Mouse (Mus musculus): Measurements from ENCODE around the gene Rell1. TPM values are rescaled to one million over a fixed set of nuclear protein-coding genes. Genes with fewer than 3 reads are reported as not detected.

Rell1 gene
- polyA plus RNA-seq, 1 experiment from 2014 or later: 10.4 TPM

GRCm38 (mm10) chr5:63876081-63876480 lies 92.6 kb downstream of the Rell1 start:
- no peak overlapping the region for H3K4me2 ChIP-seq (ENCODE audit: low read depth, low read length)
- no peak for ATAC-seq
- no peaks in the 10 kb centered on the region for H3K36me3 ChIP-seq (replicated peaks; ENCODE audit: insufficient read depth, low read length)
- WGBS (ENCODE audit: insufficient replicate concordance): 80% methylated on average over 4 of the region's 4 CpGs
- H3K4me3 ChIP-seq (ENCODE audit: low read depth, low read length): no peak overlapping the region
- DNase-seq: no peak
- no peak overlapping the region for H3K27ac ChIP-seq (ENCODE audit: low read depth)
- H3K9me3 ChIP-seq (ENCODE audit: low read length): no peaks in the 10 kb centered on the region
- H3K9ac ChIP-seq (replicated peaks): no peak overlapping the region
- H3K4me1 ChIP-seq (ENCODE audit: insufficient read depth): 0 out of 2 replicates have a peak, but pooled peaks cover 2% of the 10 kb centered on the region
- TF ChIP-seq EP300 (IDR thresholded peaks at IDR 0.05; ENCODE audit: low read depth) (no peak), CTCF (IDR thresholded peaks at IDR 0.05; ENCODE audit: low read depth) (no peak)
- no peaks in the 10 kb centered on the region for H3K27me3 ChIP-seq (ENCODE audit: insufficient read depth, low read length)

GRCm38 (mm10) chr5:63874880-63875279 lies 93.8 kb downstream of the Rell1 start:
- DNase-seq (peak; percentile 70), ATAC-seq (peak; percentile 99)
- H3K9ac ChIP-seq (replicated peaks): no peak overlapping the region

GRCm38 (mm10) chr5:63872176-63872932 lies 96.3 kb downstream of the Rell1 start:
- Histone ChIP-seq H3K9ac (replicated peaks) (no peak overlapping the region), H3K4me2 (ENCODE audit: low read depth, low read length) (no peak overlapping the region), H3K4me1 (ENCODE audit: insufficient read depth) (peaks cover 7% of the 10 kb centered on the region; the same call in 1 of the 2 replicates), H3K27me3 (ENCODE audit: insufficient read depth, low read length) (no peaks in the 10 kb centered on the region), H3K27ac (ENCODE audit: low read depth) (no peak overlapping the region), H3K9me3 (ENCODE audit: low read length) (no peaks in the 10 kb centered on the region), H3K36me3 (replicated peaks; ENCODE audit: insufficient read depth, low read length) (no peaks in the 10 kb centered on the region), H3K4me3 (ENCODE audit: low read depth, low read length) (no peak overlapping the region)
- TF ChIP-seq EP300 (IDR thresholded peaks at IDR 0.05; ENCODE audit: low read depth) (no peak), CTCF (IDR thresholded peaks at IDR 0.05; ENCODE audit: low read depth) (no peak)
- 80% methylated on average over 17 of the region's 17 CpGs for WGBS (ENCODE audit: insufficient replicate concordance)
- DNase-seq (no peak), ATAC-seq (no peak)

More at GRCm38 (mm10) chr5:63874880-63875279, 93.8 kb downstream of the Rell1 start:
- Histone ChIP-seq H3K9me3 (ENCODE audit: low read length) (no peaks in the 10 kb centered on the region), H3K4me2 (ENCODE audit: low read depth, low read length) (no peak overlapping the region), H3K27me3 (ENCODE audit: insufficient read depth, low read length) (no peaks in the 10 kb centered on the region), H3K4me1 (ENCODE audit: insufficient read depth) (0 out of 2 replicates have a peak, but pooled peaks cover 2% of the 10 kb centered on the region), H3K27ac (ENCODE audit: low read depth) (no peak overlapping the region), H3K36me3 (replicated peaks; ENCODE audit: insufficient read depth, low read length) (no peaks in the 10 kb centered on the region), H3K4me3 (ENCODE audit: low read depth, low read length) (no peak overlapping the region)
- WGBS (ENCODE audit: insufficient replicate concordance): 55% methylated on average over 16 of the region's 16 CpGs
- TF ChIP-seq CTCF (IDR thresholded peaks at IDR 0.05; ENCODE audit: low read depth): peak; percentile 47
- no peak for TF ChIP-seq EP300 (IDR thresholded peaks at IDR 0.05; ENCODE audit: low read depth)

GRCm38 (mm10) chr5:63867421-63867820 lies 101.3 kb downstream of the Rell1 start:
- H3K27ac ChIP-seq (ENCODE audit: low read depth): peak overlapping the region; percentile 62; the same call in 1 of the 2 replicates
- no peaks in the 10 kb centered on the region for H3K27me3 ChIP-seq (ENCODE audit: insufficient read depth, low read length)
- no peak overlapping the region for H3K4me3 ChIP-seq (ENCODE audit: low read depth, low read length)
- DNase-seq (peak; percentile 18), ATAC-seq (peak; percentile 49)
- H3K9me3 ChIP-seq (ENCODE audit: low read length): no peaks in the 10 kb centered on the region
- peaks cover 6% of the 10 kb centered on the region; the same call in 1 of the 2 replicates for H3K4me1 ChIP-seq (ENCODE audit: insufficient read depth)
- WGBS (ENCODE audit: insufficient replicate concordance): 55% methylated on average over 3 of the region's 3 CpGs
- TF ChIP-seq CTCF (IDR thresholded peaks at IDR 0.05; ENCODE audit: low read depth) (peak; percentile 21; the same call in 1 of the 2 replicates), EP300 (IDR thresholded peaks at IDR 0.05; ENCODE audit: low read depth) (no peak)
- H3K36me3 ChIP-seq (replicated peaks; ENCODE audit: insufficient read depth, low read length): no peaks in the 10 kb centered on the region
- H3K9ac ChIP-seq (replicated peaks): no peak overlapping the region
- H3K4me2 ChIP-seq (ENCODE audit: low read depth, low read length): no peak overlapping the region

GRCm38 (mm10) chr5:63858901-63859300 lies 109.8 kb downstream of the Rell1 start:
- Histone ChIP-seq H3K27ac (ENCODE audit: low read depth) (no peak overlapping the region), H3K4me1 (ENCODE audit: insufficient read depth) (no peaks in the 10 kb centered on the region), H3K9me3 (ENCODE audit: low read length) (no peaks in the 10 kb centered on the region), H3K4me2 (ENCODE audit: low read depth, low read length) (no peak overlapping the region), H3K27me3 (ENCODE audit: insufficient read depth, low read length) (no peaks in the 10 kb centered on the region), H3K36me3 (replicated peaks; ENCODE audit: insufficient read depth, low read length) (no peaks in the 10 kb centered on the region; the same call in 1 of the 2 replicates), H3K9ac (replicated peaks) (no peak overlapping the region), H3K4me3 (ENCODE audit: low read depth, low read length) (no peak overlapping the region)
- TF ChIP-seq EP300 (IDR thresholded peaks at IDR 0.05; ENCODE audit: low read depth): no peak
- TF ChIP-seq CTCF (IDR thresholded peaks at IDR 0.05; ENCODE audit: low read depth): no peak
- 55% methylated on average over 8 of the region's 8 CpGs for WGBS (ENCODE audit: insufficient replicate concordance)
- DNase-seq (no peak), ATAC-seq (no peak)

Other genes starting within 250 kb of the Rell1 start
- gene 0610040J01Rik, start 156.5 kb downstream of the Rell1 start, polyA plus RNA-seq (2015; fragmentation: Nextera tagmentation; extraction: Ambion mirVana): 26.8 and 31.7 TPM in 2 replicates
- 9.7 and 11.9 TPM in 2 replicates for gene Pgm2, start 124.1 kb upstream of the Rell1 start, polyA plus RNA-seq (2015; fragmentation: Nextera tagmentation; extraction: Ambion mirVana)
- 3.6 and 5.0 TPM in 2 replicates for gene Tbc1d1, start 187.4 kb upstream of the Rell1 start, polyA plus RNA-seq (2015; fragmentation: Nextera tagmentation; extraction: Ambion mirVana)